21 mouse cellular contexts compared by ENCODE assay signal in genomic region chr5:107719209-107719608, GRCm38 (mm10). TPM values are rescaled to one million over a fixed set of nuclear protein-coding genes. Genes with fewer than 3 reads are reported as not detected.
DNase-seq lines count a peak whose midpoint lies in the region; ATAC-seq and TF ChIP-seq lines count a peak whose summit lies in the region.
"Had no signal": no experiment of that assay in that cellular context is flagged by ENCODE, and none has a peak within 500 bp of the region (broad histone marks: within the 10 kb centered on the region; RNA-seq: fewer than 3 reads in every experiment).

No protein-coding gene starts in this region.

- ATAC-seq in lung, embryonic 14.5 days (ENCODE audit: insufficient read depth), result no peak
- no peak for ATAC-seq in embryonic facial prominence, embryonic 11.5 days (replicated peaks; ENCODE audit: insufficient number of reproducible peaks, low FRiP score, low TSS enrichment, low read depth)
- ATAC-seq in hindbrain, embryonic 13.5 days (ENCODE audit: low FRiP score), result no peak
- ATAC-seq: forebrain, embryonic 14.5 days had no signal

- no peak overlapping the region for H3K27ac ChIP-seq in lung, embryonic 14.5 days (ENCODE audit: low read depth)
- H3K27ac ChIP-seq in embryonic facial prominence, embryonic 11.5 days (replicated peaks; ENCODE audit: low read depth, low read length), result no peak overlapping the region
- no peak overlapping the region for H3K27ac ChIP-seq in hindbrain, embryonic 13.5 days
- H3K27ac ChIP-seq: embryonic facial prominence, embryonic 15.5 days; forebrain, embryonic 10.5 days; gastrocnemius, adult 2 months; heart, embryonic 13.5 days; hindbrain, embryonic 15.5 days had no signal

- 16% methylated on average over 3 of the region's 3 CpGs for WGBS in lung, embryonic 14.5 days
- 18% methylated on average over 3 of the region's 3 CpGs for WGBS in embryonic facial prominence, embryonic 11.5 days
- WGBS in hindbrain, embryonic 13.5 days, result 20% methylated on average over 3 of the region's 3 CpGs

- no peak for TF ChIP-seq CTCF in lung, embryonic 14.5 days (IDR thresholded peaks at IDR 0.05; ENCODE audit: low read depth)

- peaks cover 4% of the 10 kb centered on the region; the same call in 1 of the 2 replicates for H3K4me1 ChIP-seq in lung, embryonic 14.5 days (ENCODE audit: insufficient read depth)
- H3K4me1 ChIP-seq in embryonic facial prominence, embryonic 11.5 days (ENCODE audit: control insufficient read depth, insufficient read depth, low read length), result peaks cover 8% of the 10 kb centered on the region
- peaks cover 27% of the 10 kb centered on the region for H3K4me1 ChIP-seq in hindbrain, embryonic 13.5 days (replicated peaks)

- no peaks in the 10 kb centered on the region for H3K36me3 ChIP-seq in lung, embryonic 14.5 days (ENCODE audit: insufficient read depth)
- no peaks in the 10 kb centered on the region for H3K36me3 ChIP-seq in embryonic facial prominence, embryonic 11.5 days (replicated peaks; ENCODE audit: control insufficient read depth, insufficient read depth, low read depth, low read length)
- no peaks in the 10 kb centered on the region for H3K36me3 ChIP-seq in hindbrain, embryonic 13.5 days
- H3K36me3 ChIP-seq: embryonic facial prominence, embryonic 15.5 days; forebrain, embryonic 10.5 days; heart, embryonic 13.5 days; hindbrain, embryonic 15.5 days had no signal

- H3K9ac ChIP-seq in lung, embryonic 14.5 days, result no peak overlapping the region
- no peak overlapping the region for H3K9ac ChIP-seq in embryonic facial prominence, embryonic 11.5 days (replicated peaks; ENCODE audit: low read length)
- H3K9ac ChIP-seq in hindbrain, embryonic 13.5 days, result no peak overlapping the region
- H3K9ac ChIP-seq: embryonic facial prominence, embryonic 15.5 days; heart, embryonic 13.5 days; hindbrain, embryonic 15.5 days had no signal

- H3K9me3 ChIP-seq in lung, embryonic 14.5 days (ENCODE audit: low read depth, low read length), result no peaks in the 10 kb centered on the region
- H3K9me3 ChIP-seq in embryonic facial prominence, embryonic 11.5 days (replicated peaks; ENCODE audit: control insufficient read depth, low read length), result no peaks in the 10 kb centered on the region
- H3K9me3 ChIP-seq in hindbrain, embryonic 13.5 days, result no peaks in the 10 kb centered on the region
- H3K9me3 ChIP-seq: embryonic facial prominence, embryonic 15.5 days; forebrain, embryonic 10.5 days; heart, embryonic 13.5 days; hindbrain, embryonic 15.5 days had no signal

- peaks cover 76% of the 10 kb centered on the region for H3K27me3 ChIP-seq in lung, embryonic 14.5 days (ENCODE audit: insufficient read depth, low read length)
- H3K27me3 ChIP-seq in embryonic facial prominence, embryonic 11.5 days (ENCODE audit: control insufficient read depth, insufficient read depth, low read length), result peaks cover 68% of the 10 kb centered on the region
- peaks cover 90% of the 10 kb centered on the region for H3K27me3 ChIP-seq in hindbrain, embryonic 13.5 days

- no peak overlapping the region for H3K4me3 ChIP-seq in lung, embryonic 14.5 days (ENCODE audit: low read depth, low read length)
- H3K4me3 ChIP-seq in embryonic facial prominence, embryonic 11.5 days (ENCODE audit: low read depth, low read length), result no peak overlapping the region
- H3K4me3 ChIP-seq in hindbrain, embryonic 13.5 days, result no peak overlapping the region
- H3K4me3 ChIP-seq: embryonic facial prominence, embryonic 15.5 days; erythroblast, embryonic 14.5 days; forebrain, embryonic 10.5 days; gastrocnemius, adult 2 months; heart, embryonic 13.5 days; hindbrain, embryonic 15.5 days had no signal

- peak; percentile 46 for DNase-seq in embryo, embryonic 10.5 days (ENCODE audit: low spot score)
- DNase-seq in embryo, embryonic 10 days (ENCODE audit: low spot score), result no peak
- peak; percentile 30 for DNase-seq in lung, embryonic 14.5 days
- DNase-seq in lung, postnatal 4 days, result no peak
- DNase-seq in thymus, postnatal 0 days (ENCODE audit: low spot score), result peak; percentile 47
- DNase-seq in thymus, postnatal 14 days, result no peak
- DNase-seq in embryonic facial prominence, embryonic 11.5 days (ENCODE audit: low spot score), result peak; percentile 14
- DNase-seq: adrenal gland, postnatal 14 days; cerebellum, adult 11-12 months; cerebellum, adult 9-10 months; cerebellum, postnatal 25 days; gastrocnemius, adult 2 months; gastrocnemius, postnatal 25 days had no signal

- no peak overlapping the region for H3K4me2 ChIP-seq in lung, embryonic 14.5 days
- H3K4me2 ChIP-seq in embryonic facial prominence, embryonic 11.5 days (ENCODE audit: low read depth, low read length), result no peak overlapping the region
- no peak overlapping the region for H3K4me2 ChIP-seq in hindbrain, embryonic 13.5 days
- H3K4me2 ChIP-seq: embryonic facial prominence, embryonic 15.5 days; heart, embryonic 13.5 days; hindbrain, embryonic 15.5 days had no signal

RNA-seq across cellular contexts. Expression of gene Gfi1, which starts 6.6 kb away (rescaled TPM):
- polyA plus RNA-seq in lung, embryonic 14.5 days (2014; fragmentation: Nextera tagmentation; extraction: Ambion mirVana), result 0.07 and 0.14 TPM in 2 replicates
- polyA plus RNA-seq in thymus, postnatal 0 days (2015; fragmentation: Nextera tagmentation; extraction: Ambion mirVana), result 39.4 and 42.8 TPM in 2 replicates
- polyA plus RNA-seq in embryonic facial prominence, embryonic 11.5 days (2014; fragmentation: Nextera tagmentation; extraction: Ambion mirVana), result 0.10 TPM in 1 of 2 replicates, not detected in the other
- not detected in 2 replicates for polyA plus RNA-seq in hindbrain, embryonic 13.5 days (2015; fragmentation: Nextera tagmentation; extraction: Ambion mirVana)
- polyA plus RNA-seq: forebrain, embryonic 10.5 days; forebrain, embryonic 14.5 days; heart, embryonic 13.5 days; heart, postnatal 0 days; hindbrain, embryonic 15.5 days had no signal

Comparison
In these comparisons a context has a peak if more than half of its experiments do, and no peak if none do; other contexts are left out.
1. DNase-seq: peak in embryo, embryonic 10.5 days (single experiment), lung, embryonic 14.5 days (single experiment), thymus, postnatal 0 days (single experiment) and embryonic facial prominence, embryonic 11.5 days (single experiment); none in embryo, embryonic 10 days (single experiment), lung, postnatal 4 days (0 of 2) and thymus, postnatal 14 days (single experiment).
2. RNA of gene Gfi1, which starts 6.6 kb away (polyA plus RNA-seq): 39.4 to 42.8 TPM in thymus, postnatal 0 days; 0.07 to 0.14 TPM in lung, embryonic 14.5 days, 0.10 TPM in embryonic facial prominence, embryonic 11.5 days and not detected in hindbrain, embryonic 13.5 days; every median in the first group is over 10 times any median in the second.